Mouse (Mus musculus): ENCODE results near the gene Btn1a1.
A peak's percentile ranks its signal among the peaks of the same experiment; 100 is the strongest.

Btn1a1 gene

GRCm38 (mm10) chr13:23465600-23466109, at the start of gene Btn1a1:
Gene Btn1a1 (minus strand): TSS chr13:23465901.
- no peak for DNase-seq (ENCODE audit: low spot score)

DNA sequence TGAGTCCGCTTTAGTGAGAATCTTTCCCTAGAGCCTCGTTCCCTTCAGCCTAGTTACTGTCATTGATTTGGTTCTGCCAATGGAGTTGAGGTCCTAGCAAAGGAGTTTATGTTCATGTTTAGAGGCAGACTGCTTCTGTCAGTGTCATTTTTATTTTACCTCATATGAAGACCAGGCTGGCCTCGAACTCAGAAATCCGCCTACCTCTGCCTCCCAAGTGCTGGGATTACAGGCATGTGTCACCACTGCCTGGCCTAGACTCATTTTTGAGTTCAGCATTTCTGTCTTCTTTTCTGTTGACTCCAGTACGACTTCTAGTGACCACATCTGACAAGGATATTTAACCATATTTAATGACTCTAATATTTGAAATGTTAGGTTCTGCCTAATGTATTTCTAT, 49.6 kb upstream of the Btn1a1 start:
- no peak for DNase-seq (ENCODE audit: low spot score)

DNA sequence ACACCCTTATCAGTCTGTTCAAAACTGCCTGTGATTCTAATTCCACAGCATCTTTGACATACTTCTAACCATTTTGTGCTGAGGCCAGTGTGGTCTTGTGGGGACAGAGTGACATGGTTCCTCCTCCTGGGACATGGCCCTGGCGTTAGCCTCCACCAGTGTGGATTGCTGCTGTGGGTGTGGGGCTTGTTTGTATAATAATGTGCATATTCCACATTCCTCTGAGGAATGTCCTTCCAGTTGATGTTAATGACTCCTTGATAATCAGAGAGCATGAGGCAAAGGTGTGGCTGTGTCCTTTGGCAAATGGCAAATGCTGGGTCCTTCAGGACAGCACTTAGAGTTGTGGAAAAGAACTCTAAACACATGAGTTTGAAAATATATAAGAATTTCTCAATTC, 47.8 kb upstream of the Btn1a1 start:
- no peak for DNase-seq (ENCODE audit: low spot score)

DNA sequence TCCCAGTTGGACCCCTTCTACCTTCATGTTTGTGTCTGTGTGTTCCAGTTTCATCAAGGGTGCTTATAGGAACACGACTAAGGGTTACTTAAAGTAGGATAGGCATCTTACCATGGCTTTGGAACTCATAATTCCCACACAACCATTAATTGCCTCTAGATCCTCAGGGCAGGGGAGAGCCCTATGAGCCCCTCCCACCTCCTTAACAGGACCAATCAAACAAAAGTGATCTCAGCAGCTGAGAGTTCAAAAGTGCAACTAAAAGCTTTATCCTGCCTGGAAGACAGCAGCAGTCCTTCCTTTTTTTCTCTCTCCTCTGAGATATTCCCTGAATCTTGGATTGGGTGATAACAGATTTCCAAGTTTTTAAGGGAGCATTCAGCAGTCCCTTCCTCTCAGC, 44.4 kb upstream of the Btn1a1 start:
- no peak for DNase-seq (ENCODE audit: low spot score)

DNA sequence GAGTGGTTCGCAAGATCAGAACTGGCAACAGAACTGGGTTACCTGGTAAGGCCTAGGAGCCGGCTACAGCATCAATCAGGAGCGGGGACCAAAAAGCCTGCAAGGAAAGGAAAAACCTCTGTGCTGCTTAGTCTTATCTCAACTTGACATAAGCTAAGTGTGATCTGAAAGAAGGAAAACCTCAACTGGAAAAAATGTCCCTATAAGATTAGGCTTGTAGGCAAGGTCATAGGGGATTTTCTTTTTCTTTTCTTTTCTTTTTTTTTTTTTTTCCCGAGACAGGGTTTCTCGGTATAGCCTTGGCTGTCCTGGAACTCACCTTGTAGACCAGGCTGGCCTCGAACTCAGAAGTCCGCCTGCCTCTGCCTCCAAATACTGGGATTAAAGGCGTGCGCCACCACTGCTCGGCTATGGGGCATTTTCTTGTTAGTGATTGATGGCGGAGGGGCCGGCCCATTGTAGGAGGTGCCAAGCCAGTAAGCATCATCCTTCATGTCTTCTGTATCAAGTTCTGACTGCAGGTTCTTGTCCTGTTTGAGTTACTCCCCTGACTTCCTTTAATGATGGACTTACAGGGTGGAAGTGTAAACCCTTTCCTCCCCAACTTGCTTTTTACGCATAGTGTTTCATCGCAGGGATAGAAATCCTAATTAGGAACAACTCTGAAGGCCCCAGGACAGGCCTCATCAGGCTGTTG, 41.3 kb upstream of the Btn1a1 start:
- no peak for DNase-seq (ENCODE audit: low spot score)

DNA sequence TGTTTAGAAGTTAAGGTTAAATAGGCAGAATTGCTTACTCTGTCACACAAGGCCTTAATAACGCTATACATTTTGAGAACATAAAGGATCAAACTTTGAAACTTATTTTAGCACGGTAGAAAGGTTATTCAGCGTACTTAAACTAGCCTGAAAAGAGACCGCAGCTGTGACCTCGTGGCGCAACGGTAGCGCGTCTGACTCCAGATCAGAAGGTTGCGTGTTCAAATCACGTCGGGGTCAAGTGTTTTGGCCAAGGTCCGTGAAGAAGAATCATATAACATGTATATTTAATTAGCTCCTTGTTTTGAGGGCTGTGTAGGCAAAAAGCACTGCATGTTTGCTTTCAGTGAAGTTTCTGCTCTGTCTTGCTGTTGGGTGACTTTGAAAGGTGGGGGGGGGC, 40.6 kb upstream of the Btn1a1 start:
- DNase-seq (ENCODE audit: low spot score), result peak; percentile 80

DNA sequence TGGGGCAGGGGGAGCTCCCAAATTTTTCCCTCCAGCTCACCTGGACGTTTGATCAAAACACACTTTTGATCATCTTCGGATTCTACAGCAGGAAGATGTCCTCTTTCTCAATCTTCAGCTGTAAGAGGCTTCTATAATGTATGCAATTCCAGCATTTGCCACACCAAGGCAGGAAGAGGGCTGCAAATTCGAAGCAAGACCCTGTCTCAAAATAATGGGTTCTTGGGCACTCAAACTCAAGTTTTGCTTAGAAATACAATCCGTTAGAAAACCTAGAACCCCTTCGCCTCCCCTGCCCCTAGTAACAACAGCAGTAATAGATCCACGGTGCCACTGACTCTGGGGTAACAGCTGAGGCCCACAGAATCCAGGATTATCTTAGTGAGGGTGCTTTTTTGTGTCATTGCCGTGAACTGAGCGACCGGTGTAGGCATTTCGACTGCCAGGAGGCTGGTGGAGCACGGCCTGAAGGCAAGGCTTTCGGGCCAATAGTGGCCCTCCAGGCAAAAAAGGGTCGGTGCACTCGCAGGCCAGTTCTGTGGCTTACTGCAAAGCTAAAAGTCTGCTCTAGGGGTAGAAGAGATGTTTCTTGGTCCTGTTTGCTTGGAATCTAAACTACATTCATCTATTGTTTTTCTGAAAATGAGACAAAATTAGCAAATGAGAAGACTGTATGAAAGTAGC, 40.1 kb upstream of the Btn1a1 start:
- DNase-seq (ENCODE audit: low spot score), result no peak

GRCm38 (mm10) chr13:23503797-23504196, 38.1 kb upstream of the Btn1a1 start:
- peak; percentile 88 for DNase-seq (ENCODE audit: low spot score)

DNA sequence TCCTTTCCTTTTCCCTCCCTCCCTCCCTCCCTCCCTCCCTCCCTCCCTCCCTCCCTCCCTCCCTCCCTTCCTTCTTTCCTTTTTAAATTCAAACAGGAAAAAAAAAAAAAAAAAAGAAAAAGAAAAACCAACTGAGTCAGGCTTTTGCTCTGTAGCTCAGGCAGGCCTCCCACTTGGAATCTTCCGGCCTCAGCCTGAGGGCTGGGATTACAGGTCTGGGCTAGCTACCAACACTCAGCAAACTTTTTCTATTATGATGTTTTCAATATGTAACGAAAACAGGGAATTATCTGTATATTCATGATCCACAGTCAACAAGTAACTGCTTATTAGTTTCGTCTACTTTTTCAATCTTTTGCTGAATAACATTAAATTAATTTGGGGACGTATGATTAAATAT, 37.2 kb upstream of the Btn1a1 start:
- no peak for DNase-seq (ENCODE audit: low spot score)

- DNase-seq (ENCODE audit: low spot score), result no peak
These were observed 36.4 kb upstream of the Btn1a1 start for GRCm38 (mm10) chr13:23502031-23502567.

- no peak for DNase-seq (ENCODE audit: low spot score)
These were observed 35.8 kb upstream of the Btn1a1 start for GRCm38 (mm10) chr13:23501511-23501910.

DNA sequence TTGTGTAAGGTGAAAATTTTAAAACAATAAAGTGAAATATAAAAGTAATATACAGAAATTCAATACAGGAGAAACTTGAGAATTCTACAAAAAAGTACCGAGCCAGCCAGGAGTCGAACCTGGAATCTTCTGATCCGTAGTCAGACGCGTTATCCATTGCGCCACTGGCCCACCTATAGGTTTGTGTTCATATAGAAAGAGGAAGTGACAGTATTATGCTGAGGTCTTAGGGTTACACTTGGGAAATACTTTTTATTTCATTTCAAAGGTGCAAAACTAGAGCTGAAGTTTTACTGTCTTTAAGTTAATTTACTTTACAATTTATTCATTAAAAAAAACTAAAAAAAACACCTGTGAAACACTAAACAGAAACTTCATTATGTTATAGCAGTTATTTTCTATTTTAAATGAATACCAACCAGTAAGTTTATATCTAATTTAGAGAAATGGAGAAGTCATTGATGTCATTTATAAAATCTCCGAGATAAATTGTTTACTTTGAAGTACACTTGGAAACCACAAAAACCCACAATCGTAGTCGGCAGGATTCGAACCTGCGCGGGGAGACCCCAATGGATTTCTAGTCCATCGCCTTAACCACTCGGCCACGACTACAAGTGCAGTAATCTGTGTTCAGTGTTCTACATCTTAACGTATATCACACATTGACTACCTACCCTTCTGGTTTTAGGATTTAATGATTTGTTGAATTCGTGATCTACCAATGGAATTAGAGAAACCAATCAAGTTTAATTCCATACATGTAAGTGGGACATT, 34.9 kb upstream of the Btn1a1 start:
- DNase-seq (ENCODE audit: low spot score), result peak; percentile 87

DNA sequence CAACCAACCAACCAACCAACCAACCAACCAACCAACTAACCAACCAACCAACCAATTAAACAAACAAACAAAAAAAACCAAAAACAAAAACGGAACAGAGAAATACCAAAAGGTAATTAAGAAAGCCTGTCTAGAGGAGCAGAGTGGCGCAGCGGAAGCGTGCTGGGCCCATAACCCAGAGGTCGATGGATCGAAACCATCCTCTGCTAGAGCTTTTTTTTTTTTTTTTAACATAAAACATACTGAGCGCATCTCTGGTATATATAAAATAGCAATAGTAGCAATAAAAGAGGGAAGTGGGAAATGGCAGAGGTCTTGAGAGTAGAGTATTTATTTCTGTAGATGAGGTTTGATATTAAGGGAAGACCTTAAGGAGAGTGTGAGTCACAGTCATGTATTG, 34.2 kb upstream of the Btn1a1 start:
- no peak for DNase-seq (ENCODE audit: low spot score)

DNA sequence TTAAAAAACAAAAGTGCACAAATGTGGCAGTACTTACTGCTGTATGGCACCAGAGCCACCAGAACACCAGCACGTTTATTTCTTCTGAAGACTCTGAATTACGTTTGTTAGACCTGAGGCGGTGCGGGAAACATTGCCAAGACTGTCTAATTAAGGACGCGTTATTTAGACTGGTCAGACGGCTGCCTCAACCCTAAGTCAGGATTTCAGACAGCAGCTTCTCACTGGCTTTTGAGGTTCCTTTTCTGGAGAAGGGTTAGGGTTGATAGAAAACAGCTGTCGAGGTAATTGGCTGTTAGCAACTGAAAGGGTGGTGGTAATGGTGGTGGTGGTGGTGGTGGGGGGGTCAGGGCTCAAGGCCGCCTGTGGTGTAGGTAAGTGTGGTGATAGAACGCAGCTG, 33.0 kb upstream of the Btn1a1 start:
- DNase-seq (ENCODE audit: low spot score), result no peak

DNA sequence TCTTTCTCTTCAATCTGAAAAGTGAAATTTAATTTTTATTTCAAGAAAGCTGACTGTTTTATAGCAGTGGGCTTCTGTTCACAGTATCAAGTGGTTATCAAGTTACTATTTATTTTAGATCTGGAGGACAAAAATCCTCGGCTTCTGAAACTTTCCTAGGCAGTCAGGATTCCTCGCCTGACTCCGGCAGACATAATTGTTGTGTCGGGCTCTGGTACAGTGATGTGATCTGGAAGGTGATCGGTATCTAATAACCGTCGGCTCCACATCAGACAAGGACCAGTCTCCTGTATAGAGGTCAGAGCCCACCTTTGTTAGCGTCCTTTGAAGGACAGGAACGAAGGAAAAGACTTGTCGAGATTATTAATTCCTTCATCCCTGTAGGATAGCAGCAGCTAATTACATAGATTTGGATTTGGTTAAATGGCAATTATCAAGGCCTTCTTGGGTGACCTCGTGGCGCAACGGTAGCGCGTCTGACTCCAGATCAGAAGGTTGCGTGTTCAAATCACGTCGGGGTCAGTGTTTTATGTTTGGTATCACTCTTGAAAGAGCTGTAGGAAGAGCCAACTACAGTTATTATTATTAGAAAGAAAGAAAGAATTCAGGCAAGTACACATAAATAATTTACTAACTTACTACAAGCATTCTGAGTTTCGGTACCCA, 32.1 kb upstream of the Btn1a1 start:
- DNase-seq (ENCODE audit: low spot score), result peak; percentile 81

DNA sequence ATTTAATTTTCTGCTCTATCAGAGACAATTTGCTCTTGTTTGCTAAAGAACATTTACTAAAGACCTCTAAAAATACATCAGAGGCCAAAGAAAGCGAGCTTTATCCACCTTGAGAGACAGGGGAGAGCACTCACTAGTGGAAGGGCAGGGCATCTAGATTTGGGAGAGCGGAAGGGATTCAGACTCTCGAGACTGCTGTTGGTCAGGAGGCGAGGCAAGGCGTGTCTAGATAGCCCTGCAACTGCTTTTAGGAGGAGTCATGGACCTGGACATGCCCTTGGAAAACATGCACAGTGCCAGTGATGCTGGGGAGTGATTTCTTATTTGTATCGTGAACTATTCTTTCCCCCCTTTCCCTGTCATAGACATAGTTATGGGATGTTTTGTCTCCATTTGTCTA, 29.8 kb upstream of the Btn1a1 start:
- no peak for DNase-seq (ENCODE audit: low spot score)

DNA sequence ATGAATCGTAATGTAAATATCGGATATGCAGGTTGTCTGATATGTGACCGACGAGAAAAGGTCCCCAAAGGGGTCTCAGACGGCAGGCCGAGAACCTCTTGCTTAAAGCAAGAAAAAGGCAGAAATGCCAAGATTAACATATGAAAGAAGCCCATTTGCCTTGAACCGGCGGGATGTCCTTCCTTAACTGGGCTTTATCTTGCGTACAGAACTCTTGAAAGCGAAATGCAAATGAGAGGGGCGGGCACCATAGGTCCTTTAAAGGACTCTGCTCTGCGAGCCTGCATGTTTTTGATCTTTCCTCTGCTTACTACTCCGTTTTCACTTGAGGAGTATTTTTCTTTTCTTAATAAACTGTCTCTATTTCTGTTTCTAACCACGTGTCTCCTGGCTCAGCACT, 26.3 kb upstream of the Btn1a1 start:
- DNase-seq (ENCODE audit: low spot score), result no peak

DNA sequence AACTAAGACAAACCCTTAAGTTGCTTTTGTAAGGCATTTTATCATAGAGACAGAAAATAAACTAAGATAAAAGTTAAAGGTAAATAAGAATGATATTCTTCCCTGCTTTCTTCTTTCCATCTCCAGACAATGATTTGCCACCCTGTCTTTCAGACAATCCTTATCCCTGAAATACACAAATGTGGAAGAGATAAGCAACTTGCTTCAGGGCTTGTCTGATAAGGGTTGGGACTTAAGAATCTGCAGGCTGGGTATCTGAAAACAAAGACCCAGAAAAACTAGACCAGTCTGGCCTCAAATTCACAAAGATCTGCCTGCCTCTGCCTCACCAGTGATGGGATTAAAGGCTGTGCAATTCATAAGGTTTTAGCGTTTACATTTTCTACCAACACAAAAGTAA, 25.6 kb upstream of the Btn1a1 start:
- no peak for DNase-seq (ENCODE audit: low spot score)

DNA sequence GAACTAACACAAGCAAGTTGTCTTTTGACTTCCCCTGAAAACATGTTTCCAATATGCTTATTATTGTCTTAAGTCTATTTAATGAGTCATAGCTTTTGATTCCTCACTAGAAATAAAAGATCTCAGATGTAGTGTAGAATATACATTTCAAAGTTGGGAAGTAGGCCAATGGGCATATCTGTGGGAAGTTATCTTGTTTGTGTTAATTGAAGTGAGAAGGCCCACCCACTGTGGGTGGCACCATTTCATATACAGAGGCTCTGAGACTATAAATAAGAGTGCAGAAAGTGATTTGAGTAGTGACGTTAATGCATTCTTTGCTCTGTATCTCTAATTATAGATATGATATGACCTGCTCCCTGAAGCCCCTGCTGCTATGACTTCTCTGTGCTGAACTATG, 25.2 kb upstream of the Btn1a1 start:
- DNase-seq (ENCODE audit: low spot score), result no peak

DNA sequence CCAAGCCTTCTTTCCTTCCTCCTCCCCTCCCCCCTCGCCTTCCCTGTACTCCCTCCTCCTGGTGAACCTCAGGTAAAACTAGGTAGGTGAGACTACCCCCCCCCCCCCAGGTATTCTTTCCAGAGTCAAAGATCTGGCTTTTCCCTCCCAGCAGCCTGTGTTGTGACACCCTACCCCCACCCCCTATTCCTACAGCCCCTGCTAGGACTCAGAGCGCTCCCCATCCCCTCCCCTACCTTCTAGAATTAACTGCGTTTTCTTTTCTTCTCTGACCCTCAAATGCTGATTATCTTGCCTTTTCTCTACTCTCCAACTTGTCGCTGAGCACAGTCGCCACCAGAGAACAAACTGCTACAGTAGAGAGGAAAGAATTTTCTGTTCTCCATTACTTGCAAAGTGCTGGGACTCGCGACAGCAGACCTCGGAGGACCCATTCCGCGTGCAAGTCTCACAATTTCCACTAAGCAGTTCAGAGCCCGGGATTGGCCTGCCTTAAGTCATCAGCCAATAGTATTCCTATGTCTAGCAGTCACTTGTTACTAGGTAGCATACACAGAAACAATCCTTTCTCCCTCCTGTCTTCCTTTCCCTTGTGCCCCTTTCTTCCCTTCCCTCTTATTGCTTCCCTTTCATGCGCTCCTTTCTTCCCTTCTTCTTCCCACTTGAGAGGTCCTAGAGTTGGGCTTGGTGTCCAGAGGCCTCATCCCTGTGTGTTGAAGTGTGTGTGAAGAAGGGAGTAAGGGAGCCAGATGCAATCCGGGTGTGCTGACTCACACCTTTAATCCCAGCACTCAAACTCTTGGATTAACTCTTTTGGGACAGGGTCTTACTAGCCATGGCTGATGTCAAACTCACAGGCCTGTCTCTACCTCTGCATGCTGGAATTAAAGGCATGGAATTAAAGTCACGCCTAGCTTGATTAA, 23.0 kb upstream of the Btn1a1 start, which contains the start of gene Btn2a2:
Btn2a2 (minus strand) TSS at position 458 of the 923 bp plus-strand sequence.
- peak; percentile 80 for DNase-seq (ENCODE audit: low spot score)

- no peak for DNase-seq (ENCODE audit: low spot score)
These were observed 19.6 kb upstream of the Btn1a1 start for GRCm38 (mm10) chr13:23485271-23485670.
